Mouse (Mus musculus): Measurements from ENCODE around the gene Ankef1.

Ankef1 gene

GRCm38 (mm10) chr2:136501651-136502050 is at the start of gene Ankef1:
Ankef1 (plus strand) TSS chr2:136501910.
- no peak for DNase-seq (ENCODE audit: low spot score in 2 of 2)

- no peak for DNase-seq (ENCODE audit: low spot score in 2 of 2)
Measured at GRCm38 (mm10) chr2:136456468-136456867, 45.2 kb upstream of the Ankef1 start.

- no peak for DNase-seq (ENCODE audit: low spot score in 2 of 2)
Measured at GRCm38 (mm10) chr2:136456875-136457274, 44.8 kb upstream of the Ankef1 start.

GRCm38 (mm10) chr2:136477656-136478055 is 24.1 kb upstream of the Ankef1 start:
- no peak for DNase-seq (ENCODE audit: low spot score in 2 of 2)

DNA sequence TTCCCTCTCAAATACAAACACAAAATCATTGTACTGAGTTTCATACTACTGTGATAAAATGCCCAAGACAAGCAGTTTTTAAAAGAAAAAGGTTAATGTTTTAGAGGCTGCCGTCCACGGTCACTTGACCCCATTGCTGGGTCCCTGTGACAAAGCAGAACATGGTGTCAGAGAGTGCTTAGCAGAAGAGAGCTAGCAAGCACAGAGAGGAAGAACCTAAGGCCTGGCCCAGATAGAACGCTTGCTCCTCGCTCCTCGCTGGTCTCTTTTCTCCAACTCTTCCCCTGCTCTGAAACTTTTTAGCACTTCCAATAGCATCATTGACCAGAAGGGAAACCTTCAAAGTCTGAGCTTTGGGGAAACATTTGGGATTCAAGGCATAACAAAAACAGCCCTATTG is 19.4 kb upstream of the Ankef1 start:
- no peak for DNase-seq (ENCODE audit: low spot score in 2 of 2)

GRCm38 (mm10) chr2:136483058-136483457 is 18.7 kb upstream of the Ankef1 start:
- DNase-seq (ENCODE audit: low spot score in 2 of 2): no peak

GRCm38 (mm10) chr2:136484955-136485354 is 16.8 kb upstream of the Ankef1 start:
- no peak for DNase-seq (ENCODE audit: low spot score in 2 of 2)

DNA sequence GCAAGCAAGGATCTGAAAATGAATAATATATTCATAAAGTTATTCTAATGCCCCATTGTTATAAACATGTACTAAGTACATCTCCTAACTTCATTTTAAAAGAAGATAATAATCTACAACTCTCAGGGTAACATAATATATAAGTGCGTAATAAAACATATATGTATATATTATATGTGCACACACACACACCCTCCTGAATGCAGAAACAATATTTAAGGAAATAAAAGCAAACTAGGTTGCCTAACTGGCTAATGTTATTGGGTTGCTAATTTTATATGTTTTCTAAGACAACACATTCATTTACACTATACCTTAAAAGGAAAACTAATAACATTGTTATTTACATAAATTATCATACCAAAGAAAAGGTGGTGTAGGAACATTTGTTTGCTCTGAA is 16.3 kb upstream of the Ankef1 start:
- DNase-seq (ENCODE audit: low spot score in 2 of 2): no peak

DNA sequence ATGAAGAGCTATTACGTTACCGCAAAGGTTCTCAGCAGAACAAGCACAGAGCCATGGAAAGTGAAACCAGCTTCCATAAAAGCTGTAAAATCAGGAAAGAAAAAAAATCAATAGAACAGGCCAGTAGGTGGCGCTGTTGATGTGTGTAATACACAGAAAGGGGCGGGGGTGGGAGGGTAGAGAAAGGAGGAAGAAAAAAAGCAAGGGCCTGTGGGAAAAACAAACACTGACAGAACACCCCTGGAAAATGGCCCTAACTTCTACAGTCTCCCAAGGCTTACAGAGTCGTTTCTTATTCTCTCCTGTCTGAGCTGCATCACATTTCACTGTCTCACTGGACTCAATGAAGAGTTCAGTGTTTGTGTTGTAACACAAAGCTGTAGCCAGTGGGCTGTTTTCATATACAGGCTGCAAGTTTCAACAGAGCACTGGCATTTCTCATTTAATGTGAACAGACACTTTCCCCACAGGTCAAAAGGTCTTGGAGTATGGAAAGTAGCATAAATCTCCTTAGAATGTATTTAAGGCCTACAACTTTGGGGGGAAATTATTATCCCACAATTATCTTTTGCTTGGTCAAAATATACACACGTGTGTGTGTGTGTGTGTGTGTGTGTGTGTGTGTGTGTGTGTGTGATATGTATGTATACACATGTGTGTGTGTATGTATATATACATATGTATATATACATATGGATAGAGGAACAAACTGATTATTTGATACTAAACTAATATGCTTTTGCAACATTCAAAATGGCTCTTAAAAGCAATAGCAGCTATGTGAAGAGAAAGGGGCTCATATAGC is 15.7 kb upstream of the Ankef1 start:
- DNase-seq (ENCODE audit: low spot score in 2 of 2): peak; percentile 4 to 60

DNA sequence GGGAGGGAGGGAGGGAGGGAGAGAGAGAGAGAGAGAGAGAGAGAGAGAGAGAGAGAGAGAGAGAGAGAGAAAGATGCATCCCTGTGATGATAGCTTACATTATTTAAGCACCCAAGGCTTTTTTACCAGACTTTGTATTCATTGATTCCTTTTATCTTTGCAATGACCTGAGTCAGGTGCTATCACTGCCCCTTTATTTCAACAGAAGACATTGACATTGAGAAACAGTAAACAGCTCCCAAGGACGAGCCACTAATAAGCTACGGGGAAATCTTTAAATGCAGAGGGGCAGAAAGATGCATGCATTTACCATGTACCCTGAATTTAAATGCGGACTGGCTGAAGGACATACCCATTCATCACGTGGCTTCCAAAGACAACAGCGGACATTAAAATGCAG is 14.7 kb upstream of the Ankef1 start:
- no peak for DNase-seq (ENCODE audit: low spot score in 2 of 2)

GRCm38 (mm10) chr2:136511073-136511472 is 9.4 kb downstream of the Ankef1 start:
- no peak for DNase-seq (ENCODE audit: low spot score in 2 of 2)

- DNase-seq (ENCODE audit: low spot score in 2 of 2): no peak
Measured at GRCm38 (mm10) chr2:136511756-136512155, 10.0 kb downstream of the Ankef1 start.

DNA sequence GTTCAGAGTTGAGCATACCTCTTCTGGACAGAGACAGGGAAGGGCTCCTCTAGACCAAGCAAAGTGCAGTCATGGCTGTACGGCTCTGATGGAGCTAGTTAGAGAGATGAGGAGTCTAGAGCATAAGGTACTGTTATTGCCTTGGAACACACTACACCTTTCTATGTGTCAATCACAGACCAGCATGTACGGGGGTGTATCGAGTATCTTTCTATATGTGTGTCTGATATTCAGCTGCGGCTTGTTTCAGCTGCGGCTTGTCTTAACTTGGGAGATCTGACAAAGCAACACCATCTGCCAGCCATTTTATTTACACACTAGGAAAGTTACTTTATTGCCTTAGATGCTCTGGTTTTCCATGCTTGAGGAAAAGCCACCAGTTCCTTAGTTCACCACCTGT is 11.1 kb downstream of the Ankef1 start:
- DNase-seq (ENCODE audit: low spot score in 2 of 2): peak in 1 of 2 experiments; percentile 52

GRCm38 (mm10) chr2:136513806-136514205 is 12.1 kb downstream of the Ankef1 start:
- DNase-seq (ENCODE audit: low spot score in 2 of 2): no peak

DNA sequence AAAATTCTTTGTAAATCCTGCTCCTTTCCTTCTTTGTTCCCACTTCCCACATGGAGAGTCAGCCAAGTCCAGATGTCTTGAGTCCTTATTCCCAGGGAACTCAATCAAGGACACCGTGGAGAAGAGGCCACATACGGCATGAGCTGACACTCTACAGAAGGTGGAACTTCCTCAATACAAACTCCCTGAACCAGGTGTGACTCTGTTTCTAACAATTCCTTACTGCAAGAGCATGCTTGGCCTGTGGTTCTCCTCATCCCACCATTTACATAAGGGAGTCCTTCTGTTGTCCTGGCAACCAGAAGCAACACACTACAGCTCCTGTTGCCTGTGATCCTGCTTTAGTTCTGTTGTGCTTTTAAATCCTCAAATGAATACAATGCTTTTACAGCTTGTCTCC is 13.8 kb downstream of the Ankef1 start:
- peak in 1 of 2 experiments; percentile 41 for DNase-seq (ENCODE audit: low spot score in 2 of 2)

GRCm38 (mm10) chr2:136528937-136529336 is 27.2 kb downstream of the Ankef1 start:
- DNase-seq (ENCODE audit: low spot score in 2 of 2): no peak

GRCm38 (mm10) chr2:136532033-136532432 is 30.3 kb downstream of the Ankef1 start:
- peak; percentile 88 to 91 for DNase-seq (ENCODE audit: low spot score in 2 of 2)

DNA sequence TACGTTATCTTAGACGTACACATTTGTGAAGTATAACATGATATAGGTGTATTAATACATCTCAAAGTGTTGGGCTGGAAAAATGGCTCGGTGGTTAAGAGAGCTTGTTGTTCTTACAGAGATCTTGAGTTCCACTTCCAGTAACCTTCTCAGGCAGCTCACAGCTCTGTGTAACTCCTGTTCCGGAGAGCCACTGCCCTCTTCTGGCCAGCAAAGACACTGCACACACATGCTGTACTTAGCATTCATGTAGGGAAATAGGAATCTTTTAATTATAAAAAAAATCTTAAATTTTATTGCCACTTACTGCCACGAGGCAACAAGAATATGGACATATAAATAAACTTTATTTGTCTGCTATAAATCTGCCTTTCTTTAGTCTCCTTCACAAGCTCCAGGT is 56.3 kb downstream of the Ankef1 start:
- no peak for DNase-seq (ENCODE audit: low spot score in 2 of 2)

GRCm38 (mm10) chr2:136562336-136562735 is 60.6 kb downstream of the Ankef1 start:
- DNase-seq (ENCODE audit: low spot score in 2 of 2): peak in 1 of 2 experiments; percentile 8

DNA sequence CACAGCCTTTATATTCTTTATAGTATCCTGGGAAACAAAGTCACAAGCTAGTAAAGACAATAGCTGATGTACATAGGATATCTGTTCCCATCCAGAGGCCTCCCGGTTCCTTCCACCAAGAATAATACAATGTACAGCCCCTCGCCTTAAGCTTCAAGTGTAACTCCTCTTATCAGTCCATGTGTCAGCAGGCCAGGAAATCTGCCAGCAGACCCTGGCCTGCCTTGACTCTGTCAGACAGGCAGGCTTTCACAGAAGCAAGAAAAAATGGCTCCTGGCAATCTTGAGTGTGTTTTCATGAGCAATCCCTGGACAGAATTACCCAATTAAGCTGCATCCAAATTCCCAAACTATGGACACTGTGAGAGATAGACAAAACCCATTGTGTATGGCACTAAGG is 69.1 kb downstream of the Ankef1 start:
- DNase-seq (ENCODE audit: low spot score in 2 of 2): no peak

DNA sequence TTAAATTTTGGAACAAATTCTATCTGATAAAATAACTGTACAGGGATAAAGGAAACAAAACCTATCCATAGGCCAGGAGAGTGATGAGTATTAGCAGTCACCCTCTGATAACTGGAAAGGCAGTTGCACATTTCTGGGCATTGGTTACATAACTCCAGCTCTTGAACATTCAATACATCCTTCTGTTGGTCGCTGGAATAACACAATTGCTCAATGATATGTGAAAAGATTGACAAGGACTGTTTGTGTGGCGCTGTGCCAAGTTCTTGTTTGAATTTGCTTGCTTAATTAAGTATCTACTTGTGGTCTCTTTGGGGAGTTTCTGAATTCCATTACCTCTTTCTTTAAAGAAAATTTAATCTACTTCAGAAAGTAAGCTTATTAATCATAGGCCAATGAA is 81.1 kb downstream of the Ankef1 start:
- DNase-seq (ENCODE audit: low spot score in 2 of 2): no peak

- no peak for DNase-seq (ENCODE audit: low spot score in 2 of 2)
Measured at GRCm38 (mm10) chr2:136588811-136589210, 87.1 kb downstream of the Ankef1 start.

DNA sequence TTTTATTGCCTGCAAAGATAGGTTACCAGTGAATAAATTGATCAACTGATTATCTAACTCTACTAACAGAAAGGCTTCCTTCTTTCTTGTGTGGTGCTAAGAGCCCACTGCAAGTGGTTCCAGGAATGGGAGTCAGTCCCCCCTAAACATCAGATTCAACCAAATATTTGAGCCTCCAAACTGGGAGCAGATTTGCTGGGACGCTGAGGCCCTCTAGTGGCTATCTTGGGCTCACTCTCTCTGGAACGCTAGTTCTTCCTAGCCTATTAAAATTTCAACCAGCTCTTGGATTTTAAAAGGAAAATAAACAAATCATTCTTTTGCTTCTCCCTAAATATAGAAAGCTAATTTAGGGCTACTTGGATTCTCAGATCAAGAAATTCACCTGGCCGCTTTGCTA is 94.7 kb downstream of the Ankef1 start:
- peak in 1 of 2 experiments; percentile 62 for DNase-seq (ENCODE audit: low spot score in 2 of 2)

DNA sequence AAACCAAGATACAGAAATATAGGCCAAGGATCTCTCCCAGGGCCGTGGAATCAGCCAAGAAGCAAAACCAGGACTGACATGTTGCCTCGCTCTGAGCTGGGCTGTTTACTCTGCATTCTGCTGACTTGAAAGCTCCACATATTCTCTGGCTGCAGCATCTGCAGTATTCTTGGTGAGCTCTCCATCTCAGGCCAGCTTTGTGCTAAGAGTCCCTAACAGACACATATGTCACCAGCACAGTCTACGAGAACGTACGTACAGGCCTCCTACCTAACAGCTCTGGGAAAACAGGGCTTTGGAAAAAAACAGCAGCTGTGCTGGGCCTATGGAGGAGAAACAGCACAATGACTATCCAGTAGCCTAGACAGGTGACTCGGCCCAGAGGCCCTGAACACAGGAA is 97.0 kb downstream of the Ankef1 start:
- DNase-seq (ENCODE audit: low spot score in 2 of 2): peak in 1 of 2 experiments; percentile 59
